Mouse (Mus musculus) 416B (cell line): ENCODE measurements at regions not wholly inside any gene's neighbourhood (a gene's known extent, or its start where the extent isn't known, plus 50 kb on each side); places are given as distances from the start of the nearest gene placed in this dataset.

Experiments used
- DNase-seq: peaks from one replicate; pipeline ENCODE4 v3.0.0; 2011; ENCODE audit warnings: low read depth

DNA sequence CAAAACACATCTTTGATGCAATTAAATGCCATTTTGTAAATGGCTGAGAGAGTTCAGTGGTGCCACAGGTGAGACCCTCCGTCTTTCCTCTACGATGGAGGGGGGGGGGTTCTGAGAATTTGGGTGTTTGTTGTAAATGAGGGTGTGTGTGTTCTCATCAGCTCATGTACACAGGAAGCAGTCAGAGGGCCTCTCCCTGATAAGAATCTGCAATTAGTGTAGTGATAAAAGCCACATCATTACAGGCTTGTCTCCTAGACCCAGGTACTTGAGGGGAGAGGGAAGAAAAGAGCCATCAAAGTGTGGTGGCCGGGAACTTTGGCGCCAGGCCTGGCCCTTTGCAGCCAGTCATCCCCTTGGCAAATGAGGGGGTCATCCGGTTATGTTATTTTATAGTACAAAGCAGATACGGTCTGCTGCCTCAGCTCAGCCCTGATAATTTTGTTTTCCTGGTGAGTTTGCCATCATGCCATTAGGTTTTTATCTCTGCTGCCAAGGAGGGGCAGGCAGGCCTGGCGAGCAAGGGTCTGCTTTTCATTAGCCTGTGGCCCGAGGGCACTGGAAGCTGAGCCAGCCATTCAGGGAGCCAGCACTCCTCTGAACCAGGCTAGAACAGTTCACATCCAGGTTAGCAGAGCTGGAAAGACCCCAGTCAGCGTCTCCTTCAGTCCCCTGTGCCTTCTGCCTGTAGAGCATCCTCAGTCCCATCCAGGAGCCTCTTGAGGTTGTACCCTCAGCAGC lies 59.7 kb downstream of the H2al1j start:
- no peak for DNase-seq

DNA sequence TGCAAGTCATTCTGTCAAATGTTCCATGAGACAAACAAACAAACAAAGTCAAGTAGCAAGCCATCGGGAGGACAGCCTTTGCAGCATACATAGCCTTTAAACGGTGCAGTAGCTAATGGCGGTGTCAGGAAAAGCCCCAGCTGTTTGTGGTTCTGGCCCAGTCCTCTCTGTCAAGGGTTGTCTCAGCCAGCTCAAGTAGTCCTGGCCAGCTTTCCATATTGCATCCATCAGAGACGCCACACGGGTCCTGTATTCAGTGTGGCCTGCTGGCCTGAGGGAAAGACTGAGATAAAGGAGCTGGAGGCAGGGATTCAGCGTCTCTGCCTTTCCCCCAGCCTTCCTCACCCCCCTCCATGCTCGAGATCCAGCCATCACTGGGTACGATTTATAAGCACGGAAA lies 61.2 kb downstream of the H2al1j start:
- DNase-seq, result no peak

GRCm38 (mm10) chrX:11400406-11400805 lies 72.8 kb downstream of the H2al1j start:
- DNase-seq, result peak; percentile 2

- DNase-seq, result peak; percentile 0
Measured at GRCm38 (mm10) chrX:11404369-11404768, 76.7 kb downstream of the H2al1j start.

- DNase-seq, result no peak
Measured at GRCm38 (mm10) chrX:11412316-11412826, 84.7 kb downstream of the H2al1j start.

GRCm38 (mm10) chrX:11415662-11416061 lies 88.0 kb downstream of the H2al1j start:
- DNase-seq, result no peak

GRCm38 (mm10) chrX:11416510-11416909 lies 88.9 kb downstream of the H2al1j start:
- no peak for DNase-seq

GRCm38 (mm10) chrX:11417861-11418260 lies 90.2 kb downstream of the H2al1j start:
- DNase-seq, result no peak

DNA sequence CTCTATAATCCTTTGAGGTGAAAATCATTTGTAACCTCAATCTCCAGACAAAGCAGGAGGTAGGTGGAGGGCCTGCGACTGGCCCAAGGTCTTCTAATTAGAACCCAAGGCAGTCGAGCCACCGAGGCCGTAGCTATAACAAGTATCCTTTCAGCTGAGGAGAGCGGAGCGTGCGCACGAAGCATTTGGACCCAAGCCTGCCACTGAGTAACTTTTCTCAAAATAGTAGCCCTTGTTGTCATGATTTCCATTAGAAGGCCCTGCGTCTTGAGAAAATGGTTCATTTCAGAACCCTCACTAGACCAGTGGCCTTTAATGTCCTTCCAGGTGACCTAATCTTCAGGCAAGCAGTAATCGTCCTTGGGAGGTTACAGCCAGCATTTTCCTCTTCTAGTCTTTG lies 90.6 kb downstream of the H2al1j start:
- DNase-seq, result no peak

DNA sequence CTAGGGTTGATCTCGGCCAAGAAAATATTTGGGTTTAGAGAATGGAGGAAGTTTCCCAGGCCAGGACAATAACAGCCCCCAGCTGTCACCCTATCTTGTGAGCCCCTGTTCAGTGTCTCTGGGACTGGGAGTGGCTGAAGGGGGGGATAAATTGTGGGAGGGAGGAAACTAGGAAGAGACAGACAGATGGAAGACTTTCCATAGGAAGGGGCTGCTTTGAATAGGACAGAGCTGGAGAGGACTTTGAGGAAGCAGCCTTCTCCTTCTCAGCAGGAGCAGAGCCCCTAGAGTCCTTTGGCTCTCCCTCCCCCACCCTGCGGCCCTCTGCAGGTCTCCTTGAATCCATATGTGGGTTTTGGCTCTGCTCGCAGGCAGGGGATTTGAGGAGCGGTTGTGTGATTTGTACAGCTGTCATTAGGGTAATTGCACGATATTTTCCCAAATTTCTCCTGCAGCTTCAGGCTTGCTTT lies 91.6 kb downstream of the H2al1j start:
- DNase-seq, result no peak

GRCm38 (mm10) chrX:11432403-11433004 lies 104.9 kb downstream of the H2al1j start:
- DNase-seq, result no peak

DNA sequence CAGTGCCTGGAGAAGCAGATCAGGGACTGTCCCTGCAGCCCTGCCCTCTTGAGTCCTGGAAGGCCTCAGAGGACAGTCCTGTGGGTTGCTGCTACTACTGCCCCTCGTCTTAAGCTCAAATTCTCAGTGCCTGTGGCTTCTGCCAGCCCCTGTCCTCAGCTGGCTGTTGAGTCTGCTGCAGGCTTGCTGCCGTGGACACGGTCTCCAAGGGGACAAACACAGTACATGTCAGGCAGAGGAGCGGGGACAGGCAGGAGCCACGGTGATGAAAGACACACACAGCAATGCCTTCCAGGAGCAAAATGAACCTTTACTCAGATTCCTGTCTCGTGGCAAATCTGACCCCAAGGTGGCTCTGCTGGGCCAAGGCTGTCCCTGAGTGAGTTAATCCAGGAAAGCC lies 107.7 kb downstream of the H2al1j start:
- no peak for DNase-seq

- DNase-seq, result no peak
Measured at GRCm38 (mm10) chrX:11437151-11437944, 109.7 kb downstream of the H2al1j start.

GRCm38 (mm10) chrX:11443543-11443942 lies 115.9 kb downstream of the H2al1j start:
- no peak for DNase-seq

DNA sequence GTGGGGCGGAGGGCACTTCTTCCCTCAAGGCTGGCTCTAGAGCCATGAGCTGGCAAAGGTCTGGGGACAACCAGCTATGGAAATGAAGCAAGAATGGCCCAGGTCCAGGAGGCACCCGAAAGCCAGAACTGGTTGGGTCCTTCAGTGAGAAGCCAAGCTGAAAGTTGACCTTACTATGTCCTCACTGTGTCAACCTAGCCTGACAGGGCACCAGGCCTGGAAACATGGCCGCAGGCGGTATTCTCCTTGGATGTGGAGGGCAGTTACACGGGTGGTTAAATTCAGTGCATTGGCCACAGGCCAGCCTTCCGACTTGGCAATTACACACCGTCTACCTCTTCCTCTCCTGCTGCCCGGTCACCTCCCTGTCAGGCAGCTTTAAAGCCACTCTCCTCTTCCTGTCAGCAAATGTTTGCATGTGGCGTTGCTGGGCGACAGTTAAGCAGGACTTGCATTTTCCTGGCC lies 116.7 kb downstream of the H2al1j start:
- no peak for DNase-seq

DNA sequence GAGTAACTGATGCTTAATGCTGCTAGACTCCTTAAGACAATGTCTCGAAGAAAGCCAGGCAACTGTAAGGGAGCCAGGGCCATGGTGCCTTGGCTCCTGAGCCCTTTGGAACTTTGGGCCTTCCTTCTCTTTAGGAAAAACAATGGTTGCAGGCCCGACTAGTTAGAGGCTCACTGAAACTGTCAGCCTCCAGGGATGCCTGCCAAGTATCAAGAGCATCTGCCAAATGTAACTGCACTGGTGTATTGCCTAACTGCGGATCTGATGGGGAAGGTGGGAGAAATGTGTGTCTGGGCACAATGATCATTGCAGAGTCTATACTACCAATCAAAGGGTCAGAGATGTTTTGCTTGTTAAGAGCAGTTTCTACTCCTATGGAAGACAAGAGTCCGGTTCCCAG lies 121.1 kb downstream of the H2al1j start:
- DNase-seq, result no peak

GRCm38 (mm10) chrX:11458521-11458920 lies 130.9 kb downstream of the H2al1j start:
- DNase-seq, result no peak

DNA sequence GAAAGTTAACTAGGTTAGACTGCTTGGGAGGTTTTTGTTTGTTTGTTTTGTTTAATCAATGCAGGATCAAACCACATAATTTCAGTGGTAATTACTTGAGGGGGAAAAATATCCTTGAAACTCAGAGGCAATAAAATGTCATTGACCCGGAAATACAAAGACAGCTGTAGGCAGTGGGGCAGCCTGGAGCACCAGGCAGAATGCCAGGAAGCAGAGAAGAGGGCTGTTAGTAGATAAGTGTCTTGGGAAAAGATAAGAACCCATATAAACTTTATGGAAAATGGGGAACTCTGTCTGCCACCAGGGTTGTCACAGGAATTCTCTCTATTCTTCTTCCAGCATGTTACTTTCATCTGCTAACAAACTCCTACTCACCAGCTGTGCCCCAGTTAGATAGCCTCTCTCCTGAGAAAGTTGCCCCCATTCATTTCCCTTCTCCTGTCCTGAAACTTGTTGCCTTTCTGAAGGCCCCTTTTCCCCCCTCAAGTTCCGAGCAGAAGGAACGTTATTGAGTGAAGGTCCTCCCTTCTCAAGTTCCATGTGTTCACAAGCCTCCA lies 136.4 kb downstream of the H2al1j start:
- no peak for DNase-seq

DNA sequence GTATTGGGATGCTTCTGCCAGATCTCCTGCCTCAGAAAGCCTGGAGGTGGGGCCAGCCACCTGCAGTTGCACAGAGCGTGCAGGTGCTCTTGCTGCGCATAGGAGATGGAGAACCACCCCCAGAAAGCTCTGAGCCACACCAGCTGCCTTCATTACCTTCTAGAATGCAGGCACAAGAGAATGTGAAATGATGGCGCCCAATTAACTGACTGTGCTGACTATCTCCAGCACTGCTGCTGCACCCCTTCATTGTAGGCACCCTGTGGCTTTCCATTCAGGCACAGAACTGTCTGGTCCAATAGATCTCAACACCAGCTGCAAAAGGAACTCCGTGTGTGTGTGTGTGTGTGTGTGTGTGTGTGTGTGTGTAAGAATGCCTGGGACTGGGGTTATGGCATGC lies 138.6 kb downstream of the H2al1j start:
- no peak for DNase-seq

- DNase-seq, result no peak
Measured at GRCm38 (mm10) chrX:11479696-11480339, 152.2 kb downstream of the H2al1j start.

GRCm38 (mm10) chrX:11482141-11482540 lies 154.5 kb downstream of the H2al1j start:
- no peak for DNase-seq

GRCm38 (mm10) chrX:11486588-11486987 lies 159.0 kb downstream of the H2al1j start:
- DNase-seq, result no peak
